Mouse (Mus musculus) erythroblast, embryonic 14.5 days (primary cell): ENCODE measurements around the gene Ephx1.

ENCODE experiments used
- GATA1 ChIP-seq: IDR thresholded peaks from 2 replicates; pipeline ENCODE4 v1.6.1; 2012; ENCODE audit warnings: low read length, inconsistent platforms, mixed read lengths
- TAL1 ChIP-seq: IDR thresholded peaks from 3 replicates; pipeline ENCODE4 v1.6.1; 2012; ENCODE audit warnings: low read length, inconsistent platforms, mixed read lengths

GRCm38 (mm10) chr1:180990671-180991070 lies 30.0 kb downstream of the Ephx1 start:
- TF ChIP-seq GATA1 (no peak), TAL1 (no peak)
